Mouse (Mus musculus): ENCODE results near the gene Supt5. TPM values are rescaled to one million over a fixed set of nuclear protein-coding genes. Genes with fewer than 3 reads are reported as not detected.

The Supt5 gene
- polyA plus RNA-seq, 1 experiment from 2014 or later: 104 TPM

DNA sequence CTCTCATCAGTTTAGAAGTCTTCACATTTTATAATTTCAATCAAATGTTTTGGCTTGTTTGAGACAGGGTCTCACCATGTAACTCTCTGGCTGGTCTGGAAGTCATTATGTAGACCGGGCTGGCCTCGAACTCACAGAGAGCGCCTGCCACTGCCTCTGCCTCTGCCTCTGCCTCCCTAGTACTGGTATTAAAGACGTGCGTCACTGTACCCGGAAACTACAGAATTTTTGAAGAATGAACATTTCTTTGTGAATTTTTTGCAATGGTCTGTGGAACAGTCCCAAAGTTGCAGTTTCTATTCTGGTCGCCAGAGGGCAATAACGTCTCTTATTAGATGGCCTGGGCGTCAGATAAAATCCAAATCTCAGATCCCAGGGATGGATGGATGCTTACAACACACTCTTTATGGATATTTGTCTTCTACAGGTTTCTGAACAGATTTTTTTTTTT, 34.6 kb upstream of the Supt5 start:
- Histone ChIP-seq H3K9me3 (no peaks in the 10 kb centered on the region), H3K27me3 (no peaks in the 10 kb centered on the region), H3K4me1 (peaks cover 60% of the 10 kb centered on the region), H3K4me3 (peak overlapping the region; percentile 80), H3K27ac (replicated peaks) (peak overlapping the region; percentile 90), H3K9ac (replicated peaks) (0 out of 2 replicates have a peak overlapping the region, but pooled peaks have one; percentile 74), H3K4me2 (replicated peaks) (peak overlapping the region; percentile 79), H3K36me3 (peaks cover 11% of the 10 kb centered on the region; the same call in 1 of the 2 replicates)
- 1% methylated on average over 9 of the region's 9 CpGs for whole genome bisulfite sequencing
- peak; percentile 21; the same call in 1 of the 2 replicates for ATAC-seq (replicated peaks)

DNA sequence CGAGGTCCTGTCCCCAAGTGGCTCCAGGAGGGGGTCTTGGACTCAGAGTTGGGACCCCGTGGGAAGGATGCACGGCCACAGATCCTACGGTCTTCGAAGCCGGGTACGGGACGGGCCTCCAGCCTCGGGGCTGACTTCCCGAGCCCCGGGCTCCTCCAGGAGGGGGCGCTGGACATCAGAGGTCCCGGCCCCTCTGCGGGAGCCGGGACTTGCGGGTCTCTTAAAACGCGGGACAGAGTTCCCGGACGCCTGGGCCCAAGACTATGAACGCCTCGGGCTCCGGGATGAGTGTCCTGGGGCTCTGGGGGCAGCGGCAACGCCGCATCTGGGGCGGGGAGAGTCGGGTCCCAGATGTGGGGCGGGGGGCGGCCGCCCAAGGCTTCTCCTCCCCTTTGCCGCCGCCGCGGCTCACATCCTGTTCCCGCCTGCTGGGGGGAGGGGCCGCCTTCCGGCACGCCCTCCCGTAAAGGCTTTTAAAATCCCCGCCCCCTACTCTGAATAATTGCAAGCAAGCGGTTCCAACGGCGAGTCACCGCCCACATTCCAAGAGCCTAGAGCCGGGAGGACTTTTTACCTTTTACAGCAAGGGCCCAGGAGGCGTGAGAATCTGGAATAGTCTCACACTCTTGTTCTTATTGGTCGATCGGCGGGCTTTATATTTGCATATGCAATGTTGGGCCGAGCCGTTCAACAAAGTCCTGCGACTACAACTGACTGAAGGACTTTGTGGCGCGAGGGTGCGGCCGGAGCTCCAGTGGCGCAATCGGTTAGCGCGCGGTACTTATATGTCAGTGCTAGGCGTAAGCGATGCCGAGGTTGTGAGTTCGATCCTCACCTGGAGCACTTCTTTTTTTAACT, 33.9 kb upstream of the Supt5 start, which contains the start of gene Plekhg2:
Plekhg2 (minus strand) TSS at position 349 of the 858 bp plus-strand sequence.
- Histone ChIP-seq H3K9me3 (no peaks in the 10 kb centered on the region), H3K4me1 (peaks cover 53% of the 10 kb centered on the region), H3K27ac (replicated peaks) (peak within 1 kb of the TSS; percentile 90), H3K36me3 (peaks cover 18% of the 10 kb centered on the region; the same call in 1 of the 2 replicates), H3K4me2 (replicated peaks) (peak within 1 kb of the TSS; percentile 79), H3K9ac (replicated peaks) (peak within 1 kb of the TSS; percentile 74), H3K4me3 (peak within 1 kb of the TSS; percentile 80), H3K27me3 (no peaks in the 10 kb centered on the region)
- ATAC-seq (replicated peaks): peak; percentile 85
- under 1% methylated on average over 62 of the region's 66 CpGs for WGBS

DNA sequence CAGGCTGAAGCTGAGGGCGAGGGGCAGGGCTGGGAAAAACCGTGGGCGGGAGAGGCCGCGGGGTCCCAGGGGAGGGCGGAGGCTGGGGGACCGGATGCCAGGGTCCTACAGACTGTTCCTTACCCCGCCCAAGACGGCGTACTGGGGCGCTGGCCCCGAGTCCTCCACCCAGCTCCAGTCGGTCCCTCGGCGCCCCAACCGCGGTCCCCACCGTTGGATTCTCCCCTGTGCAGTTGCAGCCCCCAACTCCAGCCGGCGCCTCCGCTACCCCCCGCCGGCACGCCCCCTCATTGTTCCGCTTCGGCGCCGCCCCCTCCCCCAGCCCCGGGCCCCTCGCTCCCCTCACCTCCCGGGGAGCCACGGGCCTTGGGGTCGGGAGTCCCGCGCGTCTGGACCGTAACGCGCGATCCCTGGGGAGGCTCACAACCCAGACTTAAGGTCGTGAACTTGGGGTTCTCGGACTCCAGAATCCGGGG, 33.0 kb upstream of the Supt5 start:
- H3K4me1 ChIP-seq: peaks cover 48% of the 10 kb centered on the region
- peak overlapping the region; percentile 80 for H3K4me3 ChIP-seq
- H3K27me3 ChIP-seq: no peaks in the 10 kb centered on the region
- peaks cover 27% of the 10 kb centered on the region for H3K36me3 ChIP-seq
- H3K9ac ChIP-seq (replicated peaks): peak overlapping the region; percentile 74
- H3K9me3 ChIP-seq: no peaks in the 10 kb centered on the region
- peak overlapping the region; percentile 90 for H3K27ac ChIP-seq (replicated peaks)
- ATAC-seq (replicated peaks): no peak; the same call in 1 of the 2 replicates
- H3K4me2 ChIP-seq (replicated peaks): peak overlapping the region; percentile 79
- under 1% methylated on average over 42 of the region's 43 CpGs for whole genome bisulfite sequencing

DNA sequence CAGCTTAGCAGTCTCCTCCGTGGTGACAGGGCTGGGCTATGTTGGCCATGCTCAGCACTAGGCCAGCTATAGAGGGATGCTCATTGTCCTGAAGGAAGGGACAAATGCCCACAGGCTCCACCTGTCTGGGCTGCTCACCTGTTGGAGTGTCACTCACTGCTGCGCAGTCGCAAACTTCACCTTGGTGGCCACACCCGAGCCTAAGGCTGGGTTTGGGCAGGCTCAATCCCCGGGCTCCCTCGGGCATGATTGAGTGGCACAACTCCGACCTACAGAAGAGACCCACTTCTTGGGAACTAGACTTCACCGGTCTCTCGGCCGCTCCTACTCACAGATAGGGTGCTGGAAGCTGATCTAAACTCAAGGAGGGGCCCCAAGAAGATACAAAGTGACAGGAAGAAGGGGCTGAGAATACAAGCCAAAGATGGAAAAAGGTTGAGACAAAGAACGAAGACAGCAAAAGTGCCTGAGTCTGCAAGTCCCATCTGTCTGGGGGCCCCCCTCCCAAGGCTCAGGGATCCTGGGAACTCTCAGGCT, 32.5 kb upstream of the Supt5 start:
- H3K27me3 ChIP-seq: no peaks in the 10 kb centered on the region
- no peaks in the 10 kb centered on the region for H3K9me3 ChIP-seq
- H3K9ac ChIP-seq (replicated peaks): peak overlapping the region; percentile 74
- ATAC-seq (replicated peaks): no peak
- H3K4me2 ChIP-seq (replicated peaks): peak overlapping the region; percentile 79
- H3K4me1 ChIP-seq: peaks cover 43% of the 10 kb centered on the region
- H3K27ac ChIP-seq (replicated peaks): peak overlapping the region; percentile 90
- peak overlapping the region; percentile 80 for H3K4me3 ChIP-seq
- WGBS: 7% methylated on average over 11 of the region's 11 CpGs
- H3K36me3 ChIP-seq: peaks cover 30% of the 10 kb centered on the region

DNA sequence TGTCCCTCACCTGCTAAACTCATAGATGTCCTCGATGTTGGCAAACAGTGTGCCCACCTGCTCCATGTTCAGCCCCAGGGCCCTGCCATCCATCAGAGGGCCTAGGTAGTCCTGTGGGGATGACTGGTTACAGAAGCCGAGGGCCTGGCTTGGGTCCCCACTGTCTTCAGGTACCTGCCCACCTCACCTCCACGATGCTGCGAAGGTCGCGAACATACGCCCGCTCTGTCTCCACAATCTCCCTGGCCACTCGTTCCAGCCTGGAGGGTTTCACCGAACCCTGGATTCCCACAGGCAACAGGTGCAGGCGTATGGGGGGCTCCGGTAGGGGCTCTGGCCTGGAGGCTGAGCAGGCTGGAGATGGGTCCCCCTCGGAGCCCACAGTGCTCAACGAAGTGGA, 31.5 kb upstream of the Supt5 start:
- no peak overlapping the region for H3K27ac ChIP-seq (replicated peaks)
- 0 out of 2 replicates have a peak overlapping the region, but pooled peaks have one; percentile 74 for H3K9ac ChIP-seq (replicated peaks)
- H3K4me2 ChIP-seq (replicated peaks): peak overlapping the region; percentile 79
- H3K9me3 ChIP-seq: no peaks in the 10 kb centered on the region
- no peaks in the 10 kb centered on the region for H3K27me3 ChIP-seq
- 94% methylated on average over 14 of the region's 14 CpGs for WGBS
- H3K36me3 ChIP-seq: peaks cover 33% of the 10 kb centered on the region
- peaks cover 37% of the 10 kb centered on the region for H3K4me1 ChIP-seq
- ATAC-seq (replicated peaks): no peak
- H3K4me3 ChIP-seq: peak overlapping the region; percentile 80

DNA sequence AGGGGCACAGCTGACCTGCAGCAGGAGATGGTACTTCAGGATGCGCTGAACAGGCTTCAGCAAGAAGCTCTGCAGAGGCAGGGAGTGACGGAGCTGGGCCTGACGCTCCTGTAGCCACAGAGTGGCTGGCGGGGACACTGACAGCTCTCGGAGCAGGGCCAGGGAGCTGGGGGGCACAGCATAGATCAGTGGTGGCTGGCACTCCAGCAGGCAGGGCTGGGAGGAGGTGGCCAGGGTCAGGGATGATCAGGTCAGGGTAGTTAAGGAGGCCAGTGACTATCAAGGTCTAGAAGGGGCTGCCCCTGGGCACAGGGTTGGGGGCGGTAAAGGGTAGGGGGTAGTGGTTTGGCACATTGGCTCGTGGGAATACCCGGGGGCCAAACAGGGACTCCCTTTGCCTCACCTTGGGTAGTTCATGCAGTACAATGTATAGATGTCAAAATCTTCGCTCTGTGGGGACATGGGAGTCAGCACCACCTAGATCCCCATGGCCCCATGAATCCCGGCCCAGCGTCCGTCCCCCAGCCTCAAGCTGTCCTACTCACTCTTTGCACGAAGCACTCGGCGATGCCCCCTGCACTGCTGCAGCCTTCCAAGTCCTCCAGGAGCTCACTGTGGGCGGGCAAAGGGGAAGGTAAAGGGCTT, 29.9 kb upstream of the Supt5 start:
- H3K4me1 ChIP-seq: peaks cover 31% of the 10 kb centered on the region
- no peaks in the 10 kb centered on the region for H3K27me3 ChIP-seq
- H3K27ac ChIP-seq (replicated peaks): no peak overlapping the region
- no peak overlapping the region for H3K4me2 ChIP-seq (replicated peaks)
- 96% methylated on average over 16 of the region's 16 CpGs for WGBS
- peaks cover 49% of the 10 kb centered on the region for H3K36me3 ChIP-seq
- H3K4me3 ChIP-seq: no peak overlapping the region
- H3K9me3 ChIP-seq: no peaks in the 10 kb centered on the region
- H3K9ac ChIP-seq (replicated peaks): no peak overlapping the region
- ATAC-seq (replicated peaks): no peak

DNA sequence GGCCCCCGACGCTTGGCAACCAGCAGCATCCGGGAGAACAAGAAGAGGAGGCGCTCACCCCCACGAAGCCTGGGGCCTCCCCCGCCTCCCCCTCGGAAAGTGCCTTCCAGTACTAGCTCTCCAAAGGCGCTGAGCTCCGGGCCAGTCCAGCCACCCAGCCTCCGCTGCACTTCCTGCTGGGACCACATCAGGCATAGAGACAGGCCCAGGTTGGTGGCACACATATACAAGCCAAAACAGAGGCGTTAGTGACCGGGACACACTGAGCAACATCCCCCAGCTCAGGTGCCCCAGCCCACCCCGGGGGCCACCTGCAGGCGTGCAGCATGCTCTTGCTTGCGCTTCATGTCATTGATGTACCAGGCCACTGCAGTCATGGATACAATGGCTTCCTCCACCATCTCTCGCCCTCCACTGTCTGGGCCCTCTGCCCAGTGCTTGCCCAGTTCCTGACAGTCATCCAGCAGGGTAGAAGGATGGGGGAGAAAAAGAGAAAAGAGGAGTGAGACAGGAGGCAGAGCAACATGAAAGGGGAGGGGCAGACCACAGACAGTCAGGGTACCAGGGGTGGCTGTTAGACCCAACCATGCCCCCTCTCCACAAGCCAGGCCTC, 29.2 kb upstream of the Supt5 start:
- no peak for ATAC-seq (replicated peaks)
- 90% methylated on average over 16 of the region's 16 CpGs for WGBS
- H3K27me3 ChIP-seq: no peaks in the 10 kb centered on the region
- H3K9ac ChIP-seq (replicated peaks): 0 out of 2 replicates have a peak overlapping the region, but pooled peaks have one; percentile 7
- H3K36me3 ChIP-seq: peaks cover 51% of the 10 kb centered on the region
- H3K4me1 ChIP-seq: peaks cover 27% of the 10 kb centered on the region
- H3K27ac ChIP-seq (replicated peaks): no peak overlapping the region
- no peak overlapping the region for H3K4me2 ChIP-seq (replicated peaks)
- no peak overlapping the region for H3K4me3 ChIP-seq
- no peaks in the 10 kb centered on the region for H3K9me3 ChIP-seq

DNA sequence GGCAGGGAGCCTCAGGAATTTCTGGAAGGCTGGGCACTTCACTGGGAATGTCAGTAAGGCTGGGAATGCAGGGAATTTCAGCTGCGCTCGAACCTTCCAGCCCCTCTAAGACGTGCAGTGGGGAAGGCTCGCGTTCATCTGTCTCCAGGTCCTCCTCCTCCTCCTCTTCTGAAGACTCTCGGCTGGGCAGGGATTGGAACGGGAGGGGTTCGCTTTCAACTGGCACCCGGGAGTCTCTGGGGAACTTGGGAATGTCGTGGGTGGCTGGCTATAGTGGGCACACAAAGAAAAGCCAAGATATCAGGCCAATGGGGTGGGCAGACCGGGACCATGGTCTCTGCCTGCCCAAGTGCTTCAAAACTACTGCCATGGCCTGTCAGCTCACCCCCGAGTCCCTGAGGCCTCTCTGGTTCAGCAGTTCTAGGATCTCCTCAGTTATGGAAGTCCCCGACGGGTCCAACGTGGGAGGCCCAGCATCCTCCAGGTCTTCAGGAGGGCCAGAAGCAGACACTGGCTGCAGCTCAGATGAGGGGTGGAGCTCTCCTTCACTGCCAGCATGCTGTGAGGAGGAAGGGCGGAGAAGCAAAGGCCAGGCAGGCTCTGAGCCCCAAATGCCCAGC, 24.0 kb upstream of the Supt5 start:
- Histone ChIP-seq H3K4me3 (no peak overlapping the region), H3K36me3 (peaks cover 65% of the 10 kb centered on the region), H3K27me3 (no peaks in the 10 kb centered on the region), H3K4me1 (peaks cover 4% of the 10 kb centered on the region; the same call in 1 of the 2 replicates), H3K9me3 (no peaks in the 10 kb centered on the region), H3K4me2 (replicated peaks) (no peak overlapping the region), H3K27ac (replicated peaks) (no peak overlapping the region), H3K9ac (replicated peaks) (no peak overlapping the region)
- 91% methylated on average over 16 of the region's 16 CpGs for WGBS
- ATAC-seq (replicated peaks): no peak

DNA sequence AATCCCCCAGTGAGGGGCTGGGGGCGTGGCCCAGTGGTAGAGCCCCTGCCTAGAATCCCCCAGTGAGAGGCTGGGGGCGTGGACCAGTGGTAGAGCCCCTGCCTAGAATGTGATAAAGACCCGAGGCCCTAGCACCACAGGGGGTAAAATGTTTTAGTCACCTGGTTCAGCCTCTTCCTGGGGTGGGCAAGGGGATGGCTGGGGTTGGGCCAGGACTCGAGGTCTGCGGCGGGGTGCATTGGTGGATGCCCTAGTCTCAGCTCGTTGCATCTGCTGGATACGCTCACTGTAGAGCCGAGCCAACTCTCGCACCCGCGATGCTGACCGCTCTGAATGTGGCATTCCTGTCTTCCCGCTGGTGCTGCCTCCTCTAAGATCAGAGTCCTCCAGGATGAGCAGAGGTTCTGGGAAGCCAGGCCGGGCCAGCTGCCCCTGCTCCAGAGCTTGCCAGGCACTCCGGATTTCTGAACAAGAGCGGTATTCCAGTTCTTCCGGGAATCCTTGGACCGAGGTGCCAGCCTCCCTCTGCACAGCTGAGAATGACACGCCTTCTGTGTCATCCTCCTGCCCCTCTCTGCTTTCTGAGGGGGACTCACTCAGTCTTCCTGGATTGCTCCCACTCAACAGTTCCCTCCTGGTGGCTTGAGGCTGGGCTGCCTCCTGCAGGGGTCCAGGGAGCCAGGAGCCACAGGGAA, 23.2 kb upstream of the Supt5 start:
- no peak overlapping the region for H3K27ac ChIP-seq (replicated peaks)
- H3K4me1 ChIP-seq: peaks cover 4% of the 10 kb centered on the region; the same call in 1 of the 2 replicates
- no peak overlapping the region for H3K4me2 ChIP-seq (replicated peaks)
- whole genome bisulfite sequencing: 96% methylated on average over 20 of the region's 20 CpGs
- H3K36me3 ChIP-seq: peaks cover 57% of the 10 kb centered on the region
- H3K4me3 ChIP-seq: no peak overlapping the region
- ATAC-seq (replicated peaks): no peak
- no peaks in the 10 kb centered on the region for H3K9me3 ChIP-seq
- H3K27me3 ChIP-seq: no peaks in the 10 kb centered on the region
- H3K9ac ChIP-seq (replicated peaks): no peak overlapping the region

DNA sequence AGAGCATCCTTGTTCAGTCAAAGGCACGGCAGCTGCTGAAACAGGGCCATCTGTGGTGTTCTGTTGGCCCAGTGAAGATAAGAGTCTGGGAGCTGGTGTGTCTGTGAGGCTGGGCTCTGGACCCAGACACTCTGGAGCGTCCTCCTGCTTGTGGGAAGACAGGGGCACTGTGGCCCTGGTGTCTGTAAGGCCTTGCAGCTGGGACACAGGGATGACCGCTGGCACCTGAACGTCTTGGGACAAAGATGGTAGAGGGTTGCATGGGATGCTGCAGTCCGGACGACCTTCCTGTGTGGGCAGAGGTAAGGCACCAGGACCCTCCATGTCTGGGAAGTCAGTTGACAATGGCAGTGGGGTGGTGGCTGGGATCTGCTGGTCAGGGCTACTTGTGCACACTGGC, 21.7 kb upstream of the Supt5 start:
- Histone ChIP-seq H3K27me3 (no peaks in the 10 kb centered on the region), H3K36me3 (peaks cover 55% of the 10 kb centered on the region), H3K9me3 (no peaks in the 10 kb centered on the region), H3K4me2 (replicated peaks) (no peak overlapping the region), H3K4me3 (no peak overlapping the region), H3K27ac (replicated peaks) (no peak overlapping the region), H3K9ac (replicated peaks) (no peak overlapping the region), H3K4me1 (peaks cover 4% of the 10 kb centered on the region; the same call in 1 of the 2 replicates)
- WGBS: 90% methylated on average over 6 of the region's 6 CpGs
- no peak for ATAC-seq (replicated peaks)

DNA sequence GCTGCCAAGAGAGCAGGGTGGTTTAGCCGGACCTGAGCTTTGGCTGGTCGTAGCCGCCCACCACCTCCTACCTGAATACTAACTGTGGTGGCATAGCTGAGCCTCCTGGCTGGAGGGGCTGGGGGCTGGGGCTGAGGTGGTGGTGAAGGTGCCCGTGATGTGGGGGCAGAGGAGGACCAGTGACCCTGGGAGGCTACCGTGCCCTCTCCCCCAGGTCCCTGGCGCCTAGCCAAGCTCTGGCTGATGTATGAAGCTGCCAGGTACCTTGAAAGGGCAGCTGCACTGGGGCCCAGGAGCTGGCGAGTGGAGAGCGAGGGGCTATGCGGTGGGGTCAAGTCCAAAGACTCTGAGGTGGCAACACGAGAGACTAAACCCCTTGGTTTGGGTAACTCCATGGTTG, 21.3 kb upstream of the Supt5 start:
- peaks cover 53% of the 10 kb centered on the region for H3K36me3 ChIP-seq
- 92% methylated on average over 10 of the region's 10 CpGs for WGBS
- H3K4me1 ChIP-seq: peaks cover 4% of the 10 kb centered on the region; the same call in 1 of the 2 replicates
- no peaks in the 10 kb centered on the region for H3K9me3 ChIP-seq
- no peak for ATAC-seq (replicated peaks)
- H3K27ac ChIP-seq (replicated peaks): no peak overlapping the region
- H3K27me3 ChIP-seq: no peaks in the 10 kb centered on the region
- no peak overlapping the region for H3K9ac ChIP-seq (replicated peaks)
- no peak overlapping the region for H3K4me2 ChIP-seq (replicated peaks)
- H3K4me3 ChIP-seq: no peak overlapping the region
